Mouse (Mus musculus): ENCODE measurements around the gene Zc2hc1b. TPM values are rescaled to one million over a fixed set of nuclear protein-coding genes. Genes with fewer than 3 reads are reported as not detected.

Gene Zc2hc1b
- polyA plus RNA-seq, 1 experiment = not detected

DNA sequence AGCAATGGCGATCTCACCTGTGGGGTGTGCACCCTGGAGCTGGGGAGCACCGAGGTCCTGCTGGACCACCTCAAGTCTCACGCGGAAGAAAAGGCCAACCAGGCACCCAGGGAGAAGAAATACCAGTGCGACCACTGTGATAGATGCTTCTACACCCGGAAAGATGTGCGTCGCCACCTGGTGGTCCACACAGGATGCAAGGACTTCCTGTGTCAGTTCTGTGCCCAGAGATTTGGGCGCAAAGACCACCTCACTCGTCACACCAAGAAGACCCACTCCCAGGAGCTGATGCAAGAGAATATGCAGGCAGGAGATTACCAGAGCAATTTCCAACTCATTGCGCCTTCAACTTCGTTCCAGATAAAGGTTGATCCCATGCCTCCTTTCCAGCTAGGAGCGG, 50.5 kb downstream of the Zc2hc1b start:
- Histone ChIP-seq H3K36me3 (ENCODE audit: control insufficient read depth, insufficient read depth, low read length) (no peaks in the 10 kb centered on the region), H3K27me3 (replicated peaks; ENCODE audit: control insufficient read depth, insufficient read depth, low read length) (no peaks in the 10 kb centered on the region), H3K4me1 (ENCODE audit: control insufficient read depth, insufficient read depth, low read length) (no peaks in the 10 kb centered on the region), H3K4me3 (ENCODE audit: insufficient read depth, low read depth, low read length) (no peak overlapping the region), H3K27ac (ENCODE audit: insufficient read depth, low read depth, low read length) (no peak overlapping the region)
- 79% methylated on average over 13 of the region's 13 CpGs for WGBS
- DNase-seq = peak; percentile 19
- TF ChIP-seq CTCF (conservative IDR thresholded peaks at IDR 0.05; ENCODE audit: insufficient read depth, insufficient read length, low read depth, low read length) (no peak; the same call in 1 of the 2 replicates), POLR2A (IDR thresholded peaks at IDR 0.05; ENCODE audit: low read depth, low read length) (no peak)

DNA sequence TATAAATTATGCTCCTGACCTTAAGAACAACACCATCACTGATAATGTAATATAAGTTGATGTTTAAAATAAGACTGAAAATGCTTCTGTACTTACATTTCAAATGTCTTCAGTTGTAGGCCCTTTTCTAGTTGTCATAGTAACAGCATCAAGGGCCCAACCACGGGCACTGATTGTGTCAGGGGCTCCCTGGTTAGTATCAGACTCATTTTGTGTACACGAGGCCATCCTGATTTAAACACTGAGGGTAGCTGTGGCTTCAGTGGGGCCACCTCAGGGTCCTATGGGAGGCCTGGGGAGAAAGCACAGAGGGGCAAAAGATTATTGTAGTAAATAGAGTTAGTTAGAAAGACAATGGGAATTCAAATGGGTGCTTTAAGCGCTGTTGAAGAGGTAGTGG, 52.0 kb downstream of the Zc2hc1b start:
- DNase-seq = no peak
- H3K4me3 ChIP-seq (ENCODE audit: insufficient read depth, low read depth, low read length) = no peak overlapping the region
- no peak overlapping the region for H3K27ac ChIP-seq (ENCODE audit: insufficient read depth, low read depth, low read length)
- H3K4me1 ChIP-seq (ENCODE audit: control insufficient read depth, insufficient read depth, low read length) = no peaks in the 10 kb centered on the region
- 81% methylated on average over 3 of the region's 3 CpGs for WGBS
- H3K36me3 ChIP-seq (ENCODE audit: control insufficient read depth, insufficient read depth, low read length) = no peaks in the 10 kb centered on the region
- no peaks in the 10 kb centered on the region for H3K27me3 ChIP-seq (replicated peaks; ENCODE audit: control insufficient read depth, insufficient read depth, low read length)
- no peak for TF ChIP-seq POLR2A (IDR thresholded peaks at IDR 0.05; ENCODE audit: low read depth, low read length)
- TF ChIP-seq CTCF (conservative IDR thresholded peaks at IDR 0.05; ENCODE audit: insufficient read depth, insufficient read length, low read depth, low read length) = no peak

DNA sequence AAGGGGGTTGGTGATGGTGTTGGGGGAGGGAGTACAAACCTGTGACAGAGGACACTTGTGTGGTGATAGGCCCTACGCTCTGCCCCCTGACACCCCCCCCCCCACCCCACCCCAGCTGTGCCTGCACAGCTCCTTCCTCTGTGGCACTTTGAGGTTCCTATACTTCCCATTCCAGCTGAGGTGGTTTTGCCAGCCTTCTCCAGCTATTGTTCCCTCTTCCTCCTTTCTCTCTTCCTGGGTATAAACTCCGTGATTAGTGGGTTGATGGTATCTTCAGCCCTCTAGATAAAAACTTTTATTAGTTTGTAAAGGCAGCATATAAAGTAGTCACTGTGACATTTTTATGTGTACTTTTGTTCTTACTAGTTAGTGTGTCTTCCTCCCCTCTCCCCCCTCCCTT, 58.5 kb downstream of the Zc2hc1b start:
- no peaks in the 10 kb centered on the region for H3K36me3 ChIP-seq (ENCODE audit: control insufficient read depth, insufficient read depth, low read length)
- WGBS = 72% methylated on average over 2 of the region's 2 CpGs
- H3K4me1 ChIP-seq (ENCODE audit: control insufficient read depth, insufficient read depth, low read length) = no peaks in the 10 kb centered on the region
- no peak overlapping the region for H3K4me3 ChIP-seq (ENCODE audit: insufficient read depth, low read depth, low read length)
- no peak for TF ChIP-seq POLR2A (IDR thresholded peaks at IDR 0.05; ENCODE audit: low read depth, low read length)
- TF ChIP-seq CTCF (conservative IDR thresholded peaks at IDR 0.05; ENCODE audit: insufficient read depth, insufficient read length, low read depth, low read length) = no peak
- H3K27me3 ChIP-seq (replicated peaks; ENCODE audit: control insufficient read depth, insufficient read depth, low read length) = no peaks in the 10 kb centered on the region
- H3K27ac ChIP-seq (ENCODE audit: insufficient read depth, low read depth, low read length) = no peak overlapping the region
- DNase-seq = no peak

DNA sequence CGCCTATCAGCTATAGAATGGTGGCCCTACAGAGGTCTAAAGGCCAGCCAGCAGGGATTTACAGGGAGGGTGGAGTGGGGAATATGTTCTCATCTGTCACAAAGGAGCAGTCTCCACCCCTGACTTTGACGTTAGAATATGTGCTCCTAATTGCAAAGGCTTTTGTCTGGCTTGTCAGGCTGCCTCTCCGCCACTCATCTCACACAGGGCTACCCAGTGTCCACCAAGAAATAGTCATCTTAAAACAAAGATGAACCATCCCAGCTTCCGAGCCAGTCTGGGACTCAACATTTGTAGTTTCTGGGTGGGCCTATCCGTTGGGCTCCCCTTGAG, 59.1 kb downstream of the Zc2hc1b start:
- no peaks in the 10 kb centered on the region for H3K27me3 ChIP-seq (replicated peaks; ENCODE audit: control insufficient read depth, insufficient read depth, low read length)
- no peak for TF ChIP-seq CTCF (conservative IDR thresholded peaks at IDR 0.05; ENCODE audit: insufficient read depth, insufficient read length, low read depth, low read length)
- TF ChIP-seq POLR2A (IDR thresholded peaks at IDR 0.05; ENCODE audit: low read depth, low read length) = no peak
- no peaks in the 10 kb centered on the region for H3K36me3 ChIP-seq (ENCODE audit: control insufficient read depth, insufficient read depth, low read length)
- H3K27ac ChIP-seq (ENCODE audit: insufficient read depth, low read depth, low read length) = no peak overlapping the region
- 74% methylated on average over 5 of the region's 5 CpGs for WGBS
- DNase-seq = no peak
- H3K4me1 ChIP-seq (ENCODE audit: control insufficient read depth, insufficient read depth, low read length) = no peaks in the 10 kb centered on the region
- no peak overlapping the region for H3K4me3 ChIP-seq (ENCODE audit: insufficient read depth, low read depth, low read length)

DNA sequence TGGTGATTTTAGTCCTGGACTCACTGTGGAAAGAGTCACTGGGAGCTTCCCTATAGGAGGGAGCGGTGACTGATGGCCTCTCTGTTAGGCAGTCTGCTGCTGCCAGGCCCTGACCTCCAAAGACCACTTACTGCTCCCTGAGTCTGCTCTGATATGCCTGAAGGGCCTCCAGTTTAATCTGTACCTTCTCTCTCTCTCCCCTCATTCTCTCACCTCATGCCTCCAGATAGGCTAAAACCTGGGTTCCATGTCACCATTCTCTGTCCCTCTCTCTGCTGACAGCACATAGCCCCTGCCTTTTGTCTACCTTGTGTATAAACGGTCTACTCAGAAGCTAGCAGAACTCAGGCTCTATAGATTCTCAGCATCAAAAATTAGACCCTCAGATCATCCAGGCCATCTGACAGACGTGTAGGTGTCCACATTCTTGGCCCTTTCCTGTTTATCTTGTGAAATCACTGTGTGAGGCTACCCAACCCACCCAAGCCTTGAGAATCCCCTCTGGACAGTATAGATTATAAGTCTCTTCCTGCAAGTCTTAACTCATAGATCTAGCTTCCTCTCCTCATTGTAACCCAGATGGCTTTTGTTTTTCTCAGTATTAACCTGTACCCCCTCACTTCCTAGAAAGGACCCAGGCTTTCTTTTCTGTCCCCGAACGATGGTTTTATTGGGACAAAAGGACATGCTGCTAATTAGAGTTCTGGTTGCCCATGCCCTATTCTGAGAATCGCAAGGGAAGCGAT, 59.6 kb downstream of the Zc2hc1b start:
- H3K4me3 ChIP-seq (ENCODE audit: insufficient read depth, low read depth, low read length) = no peak overlapping the region
- no peak for DNase-seq
- WGBS = 80% methylated on average over 7 of the region's 7 CpGs
- no peaks in the 10 kb centered on the region for H3K27me3 ChIP-seq (replicated peaks; ENCODE audit: control insufficient read depth, insufficient read depth, low read length)
- TF ChIP-seq POLR2A (IDR thresholded peaks at IDR 0.05; ENCODE audit: low read depth, low read length) (no peak), CTCF (conservative IDR thresholded peaks at IDR 0.05; ENCODE audit: insufficient read depth, insufficient read length, low read depth, low read length) (no peak)
- H3K27ac ChIP-seq (ENCODE audit: insufficient read depth, low read depth, low read length) = no peak overlapping the region
- H3K36me3 ChIP-seq (ENCODE audit: control insufficient read depth, insufficient read depth, low read length) = no peaks in the 10 kb centered on the region
- no peaks in the 10 kb centered on the region for H3K4me1 ChIP-seq (ENCODE audit: control insufficient read depth, insufficient read depth, low read length)

DNA sequence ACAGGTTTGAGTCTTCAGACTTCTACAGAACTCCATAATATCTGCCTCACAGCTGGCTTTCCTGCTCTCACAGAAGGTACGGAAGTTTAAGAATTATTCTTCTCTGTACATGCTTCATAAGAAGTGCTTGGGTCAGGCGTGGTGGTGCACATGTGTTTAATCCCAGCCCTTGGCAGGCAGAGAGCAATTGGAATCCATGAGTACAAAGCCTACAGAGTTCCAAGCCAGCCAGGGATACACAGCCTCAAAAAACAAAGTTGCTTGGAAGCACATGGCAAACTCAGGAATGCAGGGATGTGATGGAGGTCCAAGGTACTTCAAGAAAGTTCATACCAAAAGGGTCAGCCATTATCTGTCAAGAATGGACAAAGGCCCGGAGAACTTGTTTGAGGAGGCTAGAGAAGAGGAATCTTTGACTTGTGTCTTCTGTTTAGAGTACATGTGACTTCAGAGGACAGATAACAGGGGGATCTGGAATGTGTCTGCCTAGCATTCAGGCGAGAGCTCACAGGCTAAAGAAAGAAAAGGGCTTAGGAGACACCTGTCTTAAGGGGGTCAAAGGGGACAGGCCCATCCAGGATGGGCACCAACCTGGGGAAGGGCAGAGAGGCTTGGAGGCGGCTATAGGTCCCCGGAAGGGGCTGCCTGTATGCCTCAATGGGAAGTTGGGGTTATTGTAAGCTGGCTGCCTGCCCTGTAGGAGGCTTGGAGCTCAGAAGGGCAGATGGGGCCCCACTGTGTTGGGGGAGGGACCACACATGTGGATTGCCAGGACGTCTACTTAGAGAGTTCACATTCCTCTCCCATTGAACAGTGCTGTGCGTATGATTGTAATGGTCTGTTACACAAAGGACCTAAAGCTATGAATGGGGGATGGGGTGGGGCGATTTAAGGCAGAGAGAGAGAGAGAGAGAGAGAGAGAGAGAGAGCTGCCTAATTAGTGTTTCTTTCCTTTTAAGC, 60.8 kb downstream of the Zc2hc1b start:
- Histone ChIP-seq H3K36me3 (ENCODE audit: control insufficient read depth, insufficient read depth, low read length) (no peaks in the 10 kb centered on the region), H3K4me3 (ENCODE audit: insufficient read depth, low read depth, low read length) (no peak overlapping the region), H3K27ac (ENCODE audit: insufficient read depth, low read depth, low read length) (no peak overlapping the region), H3K4me1 (ENCODE audit: control insufficient read depth, insufficient read depth, low read length) (no peaks in the 10 kb centered on the region), H3K27me3 (replicated peaks; ENCODE audit: control insufficient read depth, insufficient read depth, low read length) (no peaks in the 10 kb centered on the region)
- 79% methylated on average over 9 of the region's 9 CpGs for WGBS
- TF ChIP-seq POLR2A (IDR thresholded peaks at IDR 0.05; ENCODE audit: low read depth, low read length) (no peak), CTCF (conservative IDR thresholded peaks at IDR 0.05; ENCODE audit: insufficient read depth, insufficient read length, low read depth, low read length) (no peak)
- DNase-seq = no peak

DNA sequence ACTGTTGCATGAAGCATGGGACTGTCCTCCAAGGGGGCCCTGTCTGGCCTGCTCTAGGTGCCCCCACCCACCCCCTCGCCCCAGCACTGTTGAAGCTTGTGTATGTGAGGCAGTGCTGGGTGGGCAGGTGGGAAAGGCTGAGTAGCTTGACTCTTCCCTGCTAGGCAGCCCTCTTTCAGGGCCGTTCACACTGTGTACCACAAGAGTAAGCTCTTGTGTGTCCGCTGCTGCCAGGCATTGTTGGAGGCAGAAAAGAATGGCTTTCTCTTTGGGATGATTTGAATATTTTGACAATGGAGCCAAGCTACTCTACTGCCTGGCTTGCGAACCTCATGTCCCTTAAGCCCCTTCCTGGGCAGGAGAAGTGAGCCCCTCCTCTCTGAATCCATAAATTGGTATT, 62.8 kb downstream of the Zc2hc1b start:
- Histone ChIP-seq H3K27me3 (replicated peaks; ENCODE audit: control insufficient read depth, insufficient read depth, low read length) (no peaks in the 10 kb centered on the region), H3K36me3 (ENCODE audit: control insufficient read depth, insufficient read depth, low read length) (no peaks in the 10 kb centered on the region), H3K4me3 (ENCODE audit: insufficient read depth, low read depth, low read length) (no peak overlapping the region), H3K27ac (ENCODE audit: insufficient read depth, low read depth, low read length) (no peak overlapping the region), H3K4me1 (ENCODE audit: control insufficient read depth, insufficient read depth, low read length) (no peaks in the 10 kb centered on the region)
- no peak for DNase-seq
- 92% methylated on average over 4 of the region's 4 CpGs for WGBS
- no peak for TF ChIP-seq POLR2A (IDR thresholded peaks at IDR 0.05; ENCODE audit: low read depth, low read length)
- TF ChIP-seq CTCF (conservative IDR thresholded peaks at IDR 0.05; ENCODE audit: insufficient read depth, insufficient read length, low read depth, low read length) = no peak
